In the genomic region with DNA sequence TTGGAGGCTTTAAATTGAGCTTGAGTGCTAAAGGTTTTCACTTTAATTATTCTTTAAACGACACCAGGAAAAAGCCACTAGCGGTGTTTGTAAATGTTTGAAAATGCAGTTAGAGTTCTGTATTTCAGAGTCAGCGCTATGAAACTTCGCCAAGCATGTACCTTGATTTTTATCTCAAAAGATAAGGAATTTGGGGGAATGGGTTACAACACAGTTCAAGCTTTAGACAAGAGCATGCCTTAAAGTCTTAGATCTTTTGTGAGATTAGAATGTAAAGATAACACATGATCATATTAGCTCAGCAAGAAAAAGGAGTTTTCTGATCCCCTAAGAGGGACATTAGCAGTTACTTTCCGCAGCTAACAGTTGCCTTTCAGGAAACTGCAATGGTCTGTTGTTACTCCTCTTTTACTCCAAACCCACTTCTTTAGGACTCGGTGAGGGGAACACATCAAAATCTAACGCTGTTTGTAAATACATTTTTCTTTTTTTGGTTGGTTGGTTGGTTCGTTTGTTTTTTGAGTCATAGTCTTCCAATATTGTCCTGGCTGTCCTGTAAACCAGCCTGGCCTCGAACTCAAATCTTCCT, we compare ENCODE assay signal across 7 mouse cellular contexts. TPM values are rescaled to one million over a fixed set of nuclear protein-coding genes. Genes with fewer than 3 reads are reported as not detected.
A peak's percentile ranks its signal among the peaks of the same experiment; 100 is the strongest.
DNase-seq lines count a peak whose midpoint lies in the region; ATAC-seq lines count a peak whose summit lies in the region.

No protein-coding gene starts in this region.

- H3K9me3 ChIP-seq in megakaryocyte, embryonic 14.5 days, result no peaks in the 10 kb centered on the region
- no peaks in the 10 kb centered on the region; the same call in 1 of the 2 replicates for H3K9me3 ChIP-seq in forebrain, embryonic 11.5 days (ENCODE audit: control insufficient read depth, low read length)
- H3K9me3 ChIP-seq in limb, embryonic 12.5 days, result peaks cover 8% of the 10 kb centered on the region
- peaks cover 5% of the 10 kb centered on the region; the same call in 1 of the 2 replicates for H3K9me3 ChIP-seq in stomach, embryonic 14.5 days (ENCODE audit: control insufficient read depth, low read depth, low read length)

- H3K4me2 ChIP-seq in forebrain, embryonic 11.5 days (ENCODE audit: low read depth, low read length, severe bottlenecking), result peak overlapping the region; percentile 50
- peak overlapping the region; percentile 77 for H3K4me2 ChIP-seq in limb, embryonic 12.5 days
- H3K4me2 ChIP-seq in stomach, embryonic 14.5 days (replicated peaks; ENCODE audit: low read depth, low read length), result peak overlapping the region; percentile 57

- no peaks in the 10 kb centered on the region for H3K27me3 ChIP-seq in megakaryocyte, embryonic 14.5 days (replicated peaks)
- no peaks in the 10 kb centered on the region for H3K27me3 ChIP-seq in forebrain, embryonic 11.5 days (ENCODE audit: control insufficient read depth, insufficient read depth, low read length)
- H3K27me3 ChIP-seq in limb, embryonic 12.5 days, result no peaks in the 10 kb centered on the region
- no peaks in the 10 kb centered on the region for H3K27me3 ChIP-seq in stomach, embryonic 14.5 days (ENCODE audit: control insufficient read depth, insufficient read depth, low read length)

- H3K36me3 ChIP-seq in megakaryocyte, embryonic 14.5 days (replicated peaks; ENCODE audit: low read length), result peaks cover 34% of the 10 kb centered on the region
- no peaks in the 10 kb centered on the region for H3K36me3 ChIP-seq in forebrain, embryonic 11.5 days (ENCODE audit: control insufficient read depth, insufficient read depth, low read length)
- H3K36me3 ChIP-seq in limb, embryonic 12.5 days, result peaks cover 14% of the 10 kb centered on the region
- H3K36me3 ChIP-seq in stomach, embryonic 14.5 days (ENCODE audit: control insufficient read depth, insufficient read depth, low read length), result 0 out of 2 replicates have a peak, but pooled peaks cover 2% of the 10 kb centered on the region

- H3K9ac ChIP-seq in forebrain, embryonic 11.5 days (ENCODE audit: low read length), result peak overlapping the region; percentile 63; the same call in 1 of the 2 replicates
- peak overlapping the region; percentile 94 for H3K9ac ChIP-seq in limb, embryonic 12.5 days (replicated peaks)
- H3K9ac ChIP-seq in stomach, embryonic 14.5 days (replicated peaks; ENCODE audit: low read depth, low read length), result peak overlapping the region; percentile 92; the same call in 1 of the 2 replicates

- ATAC-seq in megakaryocyte, adult 5-6 weeks (ENCODE audit: poor library complexity, severe bottlenecking), result no peak
- ATAC-seq in forebrain, embryonic 11.5 days (replicated peaks; ENCODE audit: low FRiP score), result no peak
- ATAC-seq in limb, embryonic 12.5 days (ENCODE audit: insufficient number of reproducible peaks, insufficient read depth, low FRiP score, low TSS enrichment, low read depth), result no peak
- ATAC-seq in stomach, embryonic 14.5 days (ENCODE audit: insufficient number of reproducible peaks, insufficient read depth, low FRiP score, low read depth), result no peak

- 26% methylated on average over 9 of the region's 9 CpGs for WGBS in forebrain, embryonic 11.5 days
- WGBS in limb, embryonic 12.5 days, result 25% methylated on average over 9 of the region's 9 CpGs
- WGBS in stomach, embryonic 14.5 days, result 19% methylated on average over 9 of the region's 9 CpGs

- H3K27ac ChIP-seq in forebrain, embryonic 11.5 days (ENCODE audit: low read depth, low read length), result no peak overlapping the region
- H3K27ac ChIP-seq in limb, embryonic 12.5 days, result no peak overlapping the region; the same call in 1 of the 2 replicates
- peak overlapping the region; percentile 95; the same call in 1 of the 2 replicates for H3K27ac ChIP-seq in stomach, embryonic 14.5 days (ENCODE audit: low read length)

- no peak for DNase-seq in forebrain, embryonic 11.5 days (ENCODE audit: low spot score)
- no peak for DNase-seq in thymus, postnatal 25 days
- DNase-seq in yolk sac, embryonic 10.5 days (ENCODE audit: low spot score), result no peak

- H3K4me1 ChIP-seq in megakaryocyte, embryonic 14.5 days, result peaks cover 57% of the 10 kb centered on the region
- H3K4me1 ChIP-seq in forebrain, embryonic 11.5 days (replicated peaks; ENCODE audit: control insufficient read depth, insufficient read depth, low read length), result 0 out of 2 replicates have a peak, but pooled peaks cover 2% of the 10 kb centered on the region
- H3K4me1 ChIP-seq in limb, embryonic 12.5 days (replicated peaks), result peaks cover 14% of the 10 kb centered on the region; the same call in 1 of the 2 replicates
- peaks cover 8% of the 10 kb centered on the region; the same call in 1 of the 2 replicates for H3K4me1 ChIP-seq in stomach, embryonic 14.5 days (ENCODE audit: control insufficient read depth, insufficient read depth, low read length)

- peak overlapping the region; percentile 99 for H3K4me3 ChIP-seq in megakaryocyte, embryonic 14.5 days (replicated peaks)
- H3K4me3 ChIP-seq in forebrain, embryonic 11.5 days (ENCODE audit: low read depth, low read length), result peak overlapping the region; percentile 96
- H3K4me3 ChIP-seq in limb, embryonic 12.5 days (replicated peaks), result peak overlapping the region; percentile 95
- peak overlapping the region; percentile 75 for H3K4me3 ChIP-seq in stomach, embryonic 14.5 days (ENCODE audit: low read depth, low read length)

RNA-seq across cellular contexts. Expression of gene Rsbn1l, which starts 3.8 kb away (rescaled TPM):
- polyA plus RNA-seq in megakaryocyte, embryonic 14.5 days (2012; ENCODE audit: insufficient read depth, low replicate concordance), result 15.8 and 22.7 TPM in 2 replicates
- total RNA-seq in megakaryocyte, adult 5-6 weeks (2015), result 27.6 and 31.7 TPM in 2 replicates
- total RNA-seq in megakaryocyte, adult 5-6 weeks (2017), result 42.2 and 52.9 TPM in 2 replicates
- 7.2 and 8.3 TPM in 2 replicates for polyA plus RNA-seq in forebrain, embryonic 11.5 days (2014; fragmentation: Nextera tagmentation; extraction: Ambion mirVana)
- polyA plus RNA-seq in limb, embryonic 12.5 days (2016; fragmentation: Nextera tagmentation; extraction: Ambion mirVana), result 4.9 and 7.0 TPM in 2 replicates
- polyA plus RNA-seq in stomach, embryonic 14.5 days (2014; fragmentation: Nextera tagmentation; extraction: Ambion mirVana), result 9.6 and 11.0 TPM in 2 replicates
